Mouse (Mus musculus) E14TG2a.4 (cell line): Measurements from ENCODE around the gene Ndn.
A peak's percentile ranks its signal among the peaks of the same experiment; 100 is the strongest.

Experiments used
- H3K27me3 ChIP-seq: 2 replicates; pipeline ENCODE4 v1.6.1; 2014; ENCODE audit warnings: low read length, control low read depth; ENCODE audit not compliant: insufficient read depth
- H3K36me3 ChIP-seq: 2 replicates; pipeline ENCODE4 v1.6.1; 2014; ENCODE audit warnings: low read length, control low read depth; ENCODE audit not compliant: insufficient read depth
- H3K4me1 ChIP-seq: replicated peaks from 2 replicates; pipeline ENCODE4 v1.6.1; 2014; ENCODE audit warnings: low read depth, low read length, control low read depth
- H3K4me3 ChIP-seq: replicated peaks from 2 replicates; pipeline ENCODE4 v1.5.1; 2014; ENCODE audit warnings: mild to moderate bottlenecking, low read length
- H3K9me3 ChIP-seq: 2 replicates; pipeline ENCODE4 v1.6.1; 2014; ENCODE audit warnings: low read length, control low read depth
- CTCF ChIP-seq: conservative IDR thresholded peaks from 2 replicates; pipeline ENCODE4 v1.5.1; 2014; ENCODE audit warnings: low read length
- NANOG ChIP-seq: IDR thresholded peaks from 2 replicates; pipeline ENCODE4 v1.6.1; 2014; ENCODE audit warnings: borderline replicate concordance, low read length, mixed read lengths
- POU5F1 ChIP-seq: IDR thresholded peaks from 2 replicates; pipeline ENCODE4 v1.6.1; 2014; ENCODE audit warnings: low read length, borderline replicate concordance

Gene Ndn

DNA sequence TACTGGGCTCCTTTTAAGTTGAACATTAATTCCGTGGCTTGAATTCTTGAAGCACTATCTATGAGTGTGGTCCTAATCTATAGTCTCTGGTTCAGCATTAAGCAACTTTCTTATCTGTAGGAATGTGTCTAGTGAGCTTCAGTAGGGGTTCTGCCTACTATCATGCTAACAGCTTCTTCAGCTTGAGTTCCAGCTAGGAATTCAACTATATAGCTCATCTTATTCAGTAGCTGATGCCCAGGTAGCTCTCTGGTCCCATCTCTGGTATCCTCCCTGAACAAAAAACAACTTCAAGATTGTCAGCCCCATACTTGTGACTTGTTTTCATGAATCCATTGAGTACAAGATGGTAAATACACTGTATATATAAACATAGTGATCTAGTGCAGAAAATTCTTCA, at the start of gene Ndn:
Gene Ndn (plus strand): TSS at position 301 of the 400 bp plus-strand sequence.
- H3K27me3 ChIP-seq, result peaks cover 32% of the 10 kb centered on the region
- no peaks in the 10 kb centered on the region for H3K36me3 ChIP-seq
- TF ChIP-seq POU5F1, result no peak
- TF ChIP-seq CTCF, result no peak
- TF ChIP-seq NANOG, result no peak
- peaks cover 9% of the 10 kb centered on the region; the same call in 1 of the 2 replicates for H3K4me1 ChIP-seq
- H3K9me3 ChIP-seq, result no peaks in the 10 kb centered on the region
- H3K4me3 ChIP-seq, result no peak within 1 kb of the TSS

- no peaks in the 10 kb centered on the region for H3K9me3 ChIP-seq
- TF ChIP-seq POU5F1 (no peak), NANOG (no peak), CTCF (no peak)
- H3K27me3 ChIP-seq, result no peaks in the 10 kb centered on the region
- no peaks in the 10 kb centered on the region for H3K36me3 ChIP-seq
- no peaks in the 10 kb centered on the region for H3K4me1 ChIP-seq
- no peak overlapping the region for H3K4me3 ChIP-seq
Measured at GRCm38 (mm10) chr7:62302451-62302850, 43.9 kb upstream of the Ndn start.

DNA sequence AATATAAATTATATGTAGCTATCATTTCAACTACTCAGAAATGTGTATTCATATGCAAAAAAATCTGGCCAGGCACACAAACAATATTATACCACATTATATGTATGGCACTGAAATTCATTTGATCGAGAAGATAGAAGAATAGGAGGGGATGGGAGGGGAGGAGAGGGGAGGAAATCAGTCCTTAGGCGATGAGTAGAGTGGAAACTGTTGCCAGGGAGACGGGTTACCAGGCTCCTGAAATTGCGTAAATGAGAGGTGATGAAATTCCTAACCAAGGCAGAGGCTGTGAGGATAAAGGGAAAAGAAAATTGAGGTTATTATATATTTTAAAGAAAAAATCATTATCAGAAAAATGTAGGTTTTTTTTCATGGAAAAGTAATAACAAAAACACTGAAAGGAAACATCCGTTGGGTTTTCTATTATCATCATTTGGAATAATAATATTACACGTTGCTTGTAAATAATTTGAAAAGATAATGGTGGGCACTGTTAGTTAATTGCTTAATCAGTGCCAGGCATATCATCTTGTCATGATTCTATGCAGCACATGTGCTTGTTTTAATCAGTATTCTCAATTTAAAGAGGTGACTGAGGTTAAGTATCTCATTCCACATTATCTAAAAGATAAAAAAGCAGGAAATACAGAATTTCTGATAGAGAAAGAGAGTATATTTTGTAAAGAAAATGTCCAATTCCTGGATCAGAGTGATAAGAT, 39.3 kb upstream of the Ndn start:
- Histone ChIP-seq H3K36me3 (no peaks in the 10 kb centered on the region), H3K27me3 (no peaks in the 10 kb centered on the region), H3K4me1 (no peaks in the 10 kb centered on the region), H3K4me3 (no peak overlapping the region), H3K9me3 (no peaks in the 10 kb centered on the region)
- TF ChIP-seq POU5F1, result no peak
- TF ChIP-seq NANOG, result no peak
- no peak for TF ChIP-seq CTCF

DNA sequence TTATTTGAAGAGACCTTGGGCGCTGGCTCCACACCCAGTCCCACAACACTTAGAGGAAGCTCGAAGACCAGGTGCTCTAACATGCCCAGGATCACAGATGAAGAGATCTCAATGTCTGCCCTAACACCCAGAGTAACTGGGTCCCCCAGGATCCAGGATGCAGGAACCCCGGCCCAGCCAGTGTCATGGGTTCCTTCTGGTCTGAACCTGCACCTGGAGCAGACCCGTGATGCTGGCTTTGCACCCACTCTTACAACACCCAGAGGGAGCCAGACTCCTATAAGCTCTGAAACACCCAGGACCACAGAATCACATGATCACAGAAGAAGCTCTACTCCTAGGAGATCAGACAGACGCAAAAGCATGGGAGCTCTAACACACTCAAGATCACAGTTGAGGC, 29.6 kb upstream of the Ndn start:
- Histone ChIP-seq H3K4me3 (no peak overlapping the region), H3K9me3 (no peaks in the 10 kb centered on the region), H3K27me3 (no peaks in the 10 kb centered on the region), H3K4me1 (no peaks in the 10 kb centered on the region), H3K36me3 (no peaks in the 10 kb centered on the region)
- TF ChIP-seq POU5F1 (no peak), NANOG (no peak), CTCF (no peak)

- no peak for TF ChIP-seq NANOG
- TF ChIP-seq CTCF, result no peak
- no peak for TF ChIP-seq POU5F1
- no peaks in the 10 kb centered on the region for H3K9me3 ChIP-seq
- H3K27me3 ChIP-seq, result peaks cover 25% of the 10 kb centered on the region
- peaks cover 9% of the 10 kb centered on the region; the same call in 1 of the 2 replicates for H3K4me1 ChIP-seq
- H3K36me3 ChIP-seq, result no peaks in the 10 kb centered on the region
- no peak overlapping the region for H3K4me3 ChIP-seq
Measured at GRCm38 (mm10) chr7:62345411-62345810, 958 bp upstream of the Ndn start.

- H3K36me3 ChIP-seq, result no peaks in the 10 kb centered on the region
- H3K4me3 ChIP-seq, result peak overlapping the region; percentile 81
- no peaks in the 10 kb centered on the region for H3K9me3 ChIP-seq
- H3K27me3 ChIP-seq, result peaks cover 32% of the 10 kb centered on the region
- H3K4me1 ChIP-seq, result peaks cover 9% of the 10 kb centered on the region; the same call in 1 of the 2 replicates
- no peak for TF ChIP-seq POU5F1
- no peak for TF ChIP-seq CTCF
- TF ChIP-seq NANOG, result no peak
Measured at GRCm38 (mm10) chr7:62348106-62348803, 1.9 kb downstream of the Ndn start.

DNA sequence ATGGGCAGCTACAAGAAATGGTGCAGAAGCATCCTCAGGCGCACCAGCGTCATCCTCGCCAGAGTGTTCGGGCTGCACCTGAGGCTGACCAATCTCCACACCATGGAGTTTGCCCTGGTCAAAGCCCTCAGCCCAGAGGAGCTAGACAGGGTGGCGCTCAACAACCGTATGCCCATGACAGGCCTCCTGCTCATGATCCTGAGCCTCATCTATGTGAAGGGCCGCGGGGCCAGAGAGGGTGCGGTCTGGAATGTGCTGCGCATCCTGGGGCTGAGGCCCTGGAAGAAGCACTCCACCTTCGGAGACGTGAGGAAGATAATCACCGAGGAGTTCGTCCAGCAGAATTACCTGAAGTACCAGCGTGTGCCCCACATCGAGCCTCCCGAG, 2.4 kb downstream of the Ndn start:
- H3K36me3 ChIP-seq, result no peaks in the 10 kb centered on the region
- no peak for TF ChIP-seq CTCF
- no peak for TF ChIP-seq NANOG
- no peak for TF ChIP-seq POU5F1
- H3K4me3 ChIP-seq, result peak overlapping the region; percentile 81
- H3K9me3 ChIP-seq, result no peaks in the 10 kb centered on the region
- H3K27me3 ChIP-seq, result peaks cover 32% of the 10 kb centered on the region
- peaks cover 9% of the 10 kb centered on the region; the same call in 1 of the 2 replicates for H3K4me1 ChIP-seq

GRCm38 (mm10) chr7:62351266-62351665, 4.9 kb downstream of the Ndn start:
- Histone ChIP-seq H3K4me3 (no peak overlapping the region), H3K27me3 (peaks cover 29% of the 10 kb centered on the region), H3K4me1 (peaks cover 9% of the 10 kb centered on the region; the same call in 1 of the 2 replicates), H3K9me3 (no peaks in the 10 kb centered on the region), H3K36me3 (no peaks in the 10 kb centered on the region)
- TF ChIP-seq NANOG (no peak), POU5F1 (no peak), CTCF (no peak)

DNA sequence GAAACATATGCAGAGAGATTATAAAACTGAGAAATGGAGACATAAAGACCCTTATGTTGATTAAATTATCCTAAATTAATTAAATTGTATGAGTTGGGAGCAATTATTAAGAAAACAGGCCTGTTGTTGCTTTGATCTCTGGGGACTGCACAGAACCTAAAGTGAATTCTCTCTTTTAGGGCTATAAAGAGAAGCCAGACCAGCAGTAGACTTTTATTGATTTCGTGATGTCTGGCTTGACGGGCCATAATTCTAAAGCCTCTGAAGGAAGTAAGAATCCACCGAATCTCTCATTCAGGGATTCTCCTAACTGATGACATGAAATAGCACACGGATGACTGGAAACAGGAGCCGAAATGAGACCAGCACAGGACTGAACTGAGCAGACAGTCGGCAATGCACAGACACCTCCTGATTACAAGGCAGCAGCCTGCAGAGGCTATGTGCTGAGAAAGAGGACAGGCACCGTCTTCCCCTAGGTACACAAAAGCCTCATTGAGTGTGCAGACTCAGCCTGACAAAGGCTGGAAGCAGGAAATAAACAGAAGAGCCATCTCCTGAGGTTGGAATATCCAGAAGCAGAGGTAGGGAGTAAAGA, 18.8 kb downstream of the Ndn start:
- no peaks in the 10 kb centered on the region for H3K36me3 ChIP-seq
- no peak overlapping the region for H3K4me3 ChIP-seq
- no peaks in the 10 kb centered on the region for H3K4me1 ChIP-seq
- TF ChIP-seq CTCF, result no peak
- TF ChIP-seq NANOG, result no peak
- TF ChIP-seq POU5F1, result no peak
- no peaks in the 10 kb centered on the region for H3K9me3 ChIP-seq
- H3K27me3 ChIP-seq, result peaks cover 4% of the 10 kb centered on the region; the same call in 1 of the 2 replicates
